Mouse (Mus musculus) stomach, postnatal 0 days (tissue): ENCODE data around the gene Wdr70. TPM values are rescaled to one million over a fixed set of nuclear protein-coding genes. Genes with fewer than 3 reads are reported as not detected.
A peak's percentile ranks its signal among the peaks of the same experiment; 100 is the strongest.

Experiments
- ATAC-seq: fragments of 200-750 bp; cut with Nextera tagmentation; 2 replicates; pipeline ENCODE4 v1.8.0; 2017; ENCODE audit not compliant: low FRiP score, low TSS enrichment
- DNase-seq: peaks from one replicate; pipeline ENCODE4 v3.0.0-alpha.2; 2016; ENCODE audit warnings: low spot score
- H3K27ac ChIP-seq: fragments of 300-500 bp; sonication (generic); replicated peaks from 2 replicates; pipeline ENCODE4 v1.5.1; 2014; ENCODE audit warnings: mild to moderate bottlenecking, control low read depth
- H3K27me3 ChIP-seq: fragments of 300-500 bp; sonication (generic); 2 replicates; pipeline ENCODE4 v1.6.1; 2014; ENCODE audit warnings: low read length; ENCODE audit not compliant: control insufficient read depth, insufficient read depth
- H3K36me3 ChIP-seq: fragments of 300-500 bp; sonication (generic); 2 replicates; pipeline ENCODE4 v1.6.1; 2014; ENCODE audit warnings: low read length, mixed read lengths; ENCODE audit not compliant: control insufficient read depth, insufficient read depth
- H3K4me1 ChIP-seq: fragments of 300-500 bp; sonication (generic); replicated peaks from 2 replicates; pipeline ENCODE4 v1.6.1; 2014; ENCODE audit warnings: antibody characterized with exemption; ENCODE audit not compliant: control insufficient read depth, insufficient read depth
- H3K4me2 ChIP-seq: fragments of 300-500 bp; sonication (generic); replicated peaks from 2 replicates; pipeline ENCODE4 v1.6.1; 2014; ENCODE audit warnings: low read depth, mild to moderate bottlenecking, control low read depth, moderate library complexity
- H3K4me3 ChIP-seq: fragments of 300-500 bp; sonication (generic); 2 replicates; pipeline ENCODE4 v1.5.1; 2014; ENCODE audit warnings: low read depth, low read length, control low read depth
- H3K9ac ChIP-seq: fragments of 300-500 bp; sonication (generic); 2 replicates; pipeline ENCODE4 v1.6.1; 2014; ENCODE audit warnings: mild to moderate bottlenecking, low read length, control low read depth, mixed read lengths
- H3K9me3 ChIP-seq: fragments of 300-500 bp; sonication (generic); 2 replicates; pipeline ENCODE4 v1.6.1; 2016; ENCODE audit warnings: low read length; ENCODE audit not compliant: control insufficient read depth
- CTCF ChIP-seq: IDR thresholded peaks from 2 replicates; pipeline ENCODE4 v1.5.1; 2016; ENCODE audit warnings: antibody characterized with exemption, low read depth, mild to moderate bottlenecking, moderate library complexity
- EP300 ChIP-seq: optimal IDR thresholded peaks from 2 replicates; pipeline ENCODE3; 2016; ENCODE audit warnings: antibody characterized with exemption
- WGBS: fragments of 180-500 bp; shearing (Covaris S2); extraction: QIAGEN DNeasy Blood & Tissue Kit; methylation state at CpG from one replicate; pipeline ENCODE4 v1.1.7; 2014; 5-methylcytosine and 5-hydroxymethylcytosine counted together
- polyA plus RNA-seq: library from polyadenylated mRNA; unstranded; fragments of >200 nt; fragmentation: Nextera tagmentation; extraction: Ambion mirVana; gene quantifications from 2 replicates; pipeline ENCODE4 v1.2.1, GENCODE M21; 2015

The Wdr70 gene
- polyA plus RNA-seq, 1 experiment from 2014 or later = 22.6 TPM

GRCm38 (mm10) chr15:8011418-8011817, 87.6 kb downstream of the Wdr70 start:
- H3K27me3 ChIP-seq = no peaks in the 10 kb centered on the region
- H3K4me1 ChIP-seq = no peaks in the 10 kb centered on the region
- H3K4me3 ChIP-seq = no peak overlapping the region
- no peak for ATAC-seq
- no peak for TF ChIP-seq EP300
- TF ChIP-seq CTCF = no peak
- H3K9me3 ChIP-seq = no peaks in the 10 kb centered on the region
- no peak for DNase-seq
- H3K27ac ChIP-seq = no peak overlapping the region
- WGBS = 84% methylated on average over 7 of the region's 7 CpGs
- H3K9ac ChIP-seq = no peak overlapping the region
- H3K36me3 ChIP-seq = no peaks in the 10 kb centered on the region
- no peak overlapping the region for H3K4me2 ChIP-seq

GRCm38 (mm10) chr15:8007413-8007812, 91.6 kb downstream of the Wdr70 start:
- H3K27me3 ChIP-seq = no peaks in the 10 kb centered on the region
- H3K9me3 ChIP-seq = no peaks in the 10 kb centered on the region
- no peaks in the 10 kb centered on the region for H3K36me3 ChIP-seq
- no peaks in the 10 kb centered on the region for H3K4me1 ChIP-seq
- DNase-seq = no peak
- ATAC-seq = no peak
- no peak overlapping the region for H3K4me3 ChIP-seq
- no peak overlapping the region for H3K27ac ChIP-seq
- TF ChIP-seq CTCF (no peak), EP300 (no peak)
- WGBS = 64% methylated on average over 8 of the region's 8 CpGs
- H3K9ac ChIP-seq = no peak overlapping the region
- H3K4me2 ChIP-seq = no peak overlapping the region

DNA sequence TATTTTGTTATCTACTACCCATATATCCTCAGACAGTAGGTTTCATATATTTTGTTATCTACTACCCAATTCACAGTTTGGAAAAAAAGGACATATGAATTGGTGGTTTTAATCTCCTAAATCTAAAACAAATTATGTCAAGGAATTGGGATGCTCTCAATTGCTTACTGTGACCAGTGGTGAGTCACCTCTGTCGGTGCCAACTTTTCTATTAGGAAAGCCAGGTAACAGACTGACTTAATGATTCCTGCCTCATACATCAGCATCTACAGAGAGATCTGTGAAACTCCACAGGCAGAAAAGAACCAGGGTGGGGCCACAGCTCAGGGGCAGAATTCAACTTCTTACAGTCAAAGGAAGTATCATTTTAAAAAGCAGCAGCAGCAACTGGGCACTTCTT, 93.0 kb downstream of the Wdr70 start:
- ATAC-seq = no peak

GRCm38 (mm10) chr15:8005506-8005905, 93.5 kb downstream of the Wdr70 start:
- H3K4me1 ChIP-seq = no peaks in the 10 kb centered on the region
- no peaks in the 10 kb centered on the region for H3K9me3 ChIP-seq
- DNase-seq = no peak
- WGBS = 60% methylated on average over 5 of the region's 5 CpGs
- H3K27ac ChIP-seq = no peak overlapping the region
- TF ChIP-seq CTCF = peak; percentile 13; the same call in 1 of the 2 replicates
- no peak for TF ChIP-seq EP300
- H3K4me2 ChIP-seq = no peak overlapping the region
- ATAC-seq = no peak; the same call in 1 of the 2 replicates
- H3K4me3 ChIP-seq = no peak overlapping the region
- H3K9ac ChIP-seq = no peak overlapping the region
- H3K36me3 ChIP-seq = no peaks in the 10 kb centered on the region
- no peaks in the 10 kb centered on the region for H3K27me3 ChIP-seq

More for the DNA sequence above, 93.0 kb downstream of the Wdr70 start:
- no peak overlapping the region for H3K9ac ChIP-seq
- no peak overlapping the region for H3K4me3 ChIP-seq
- no peak for DNase-seq
- H3K4me2 ChIP-seq = no peak overlapping the region
- TF ChIP-seq CTCF (no peak), EP300 (no peak)
- H3K9me3 ChIP-seq = no peaks in the 10 kb centered on the region
- H3K27me3 ChIP-seq = no peaks in the 10 kb centered on the region
- H3K4me1 ChIP-seq = no peaks in the 10 kb centered on the region
- no peaks in the 10 kb centered on the region for H3K36me3 ChIP-seq
- WGBS = 61% methylated on average over 1 of the region's 1 CpGs
- no peak overlapping the region for H3K27ac ChIP-seq

DNA sequence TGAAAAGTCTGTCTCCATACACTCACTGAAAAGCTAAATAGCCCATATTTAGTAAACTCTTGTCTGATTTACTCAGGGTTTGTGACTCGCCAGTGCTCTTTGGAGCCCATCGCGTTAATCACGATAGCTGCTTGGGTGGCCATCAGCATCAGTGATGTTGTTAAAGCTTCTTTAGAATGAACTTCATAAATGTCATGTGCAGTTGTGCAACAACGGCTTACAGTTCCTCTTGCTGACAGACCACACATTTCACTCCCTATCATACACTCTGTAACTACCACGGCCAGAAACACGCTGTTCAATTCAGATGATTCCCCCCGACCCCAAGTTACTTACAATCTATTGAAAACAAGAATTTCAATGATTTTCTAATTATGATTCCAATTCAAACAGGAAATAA, 95.2 kb downstream of the Wdr70 start:
- no peaks in the 10 kb centered on the region for H3K4me1 ChIP-seq
- no peak overlapping the region for H3K9ac ChIP-seq
- DNase-seq (no peak), ATAC-seq (no peak)
- H3K27me3 ChIP-seq = no peaks in the 10 kb centered on the region
- WGBS = 62% methylated on average over 8 of the region's 8 CpGs
- no peaks in the 10 kb centered on the region for H3K36me3 ChIP-seq
- TF ChIP-seq EP300 = no peak
- TF ChIP-seq CTCF = no peak
- H3K27ac ChIP-seq = no peak overlapping the region
- H3K4me2 ChIP-seq = no peak overlapping the region
- H3K9me3 ChIP-seq = no peaks in the 10 kb centered on the region
- H3K4me3 ChIP-seq = no peak overlapping the region

- Histone ChIP-seq H3K4me3 (no peak overlapping the region), H3K9ac (no peak overlapping the region), H3K36me3 (no peaks in the 10 kb centered on the region), H3K27me3 (no peaks in the 10 kb centered on the region), H3K4me2 (no peak overlapping the region), H3K4me1 (no peaks in the 10 kb centered on the region), H3K27ac (no peak overlapping the region), H3K9me3 (no peaks in the 10 kb centered on the region)
- TF ChIP-seq EP300 = no peak
- TF ChIP-seq CTCF = no peak
- ATAC-seq = no peak
- no peak for DNase-seq
- 70% methylated on average over 14 of the region's 14 CpGs for WGBS
Measured at GRCm38 (mm10) chr15:7998843-7999546, 100.0 kb downstream of the Wdr70 start.
